Mouse (Mus musculus): ENCODE results near the gene Arntl. TPM values are rescaled to one million over a fixed set of nuclear protein-coding genes. Genes with fewer than 3 reads are reported as not detected.
"Not testable (repeated sequence)": the region's sequence is repeated elsewhere in the genome, so short reads cannot be mapped to it uniquely, and the experiment has no call there.

Gene Arntl
- total RNA-seq, 2 experiments from 2014 or later = 9.4 to 11.4 TPM

- no peak for DNase-seq
Observed at GRCm38 (mm10) chr7:113251001-113251400, 43.7 kb downstream of the Arntl start.

- DNase-seq = no peak
Observed at GRCm38 (mm10) chr7:113251554-113251953, 44.3 kb downstream of the Arntl start.

- no peak for DNase-seq
Observed at GRCm38 (mm10) chr7:113253777-113254405, 46.6 kb downstream of the Arntl start.

- no peak for DNase-seq
Observed at GRCm38 (mm10) chr7:113256046-113256445, 48.8 kb downstream of the Arntl start.

- no peak for DNase-seq
Observed at GRCm38 (mm10) chr7:113258430-113258829, 51.2 kb downstream of the Arntl start.

- DNase-seq = peak; percentile 34
Observed at GRCm38 (mm10) chr7:113260321-113261167, 53.3 kb downstream of the Arntl start.

- no peak for DNase-seq
Observed at GRCm38 (mm10) chr7:113261690-113262089, 54.4 kb downstream of the Arntl start.

GRCm38 (mm10) chr7:113262510-113263467 is 55.5 kb downstream of the Arntl start:
- DNase-seq = not testable (repeated sequence)

GRCm38 (mm10) chr7:113263990-113264389 is 56.7 kb downstream of the Arntl start:
- DNase-seq = no peak

GRCm38 (mm10) chr7:113268287-113268686 is 61.0 kb downstream of the Arntl start:
- DNase-seq = peak; percentile 78

- no peak for DNase-seq
Observed at GRCm38 (mm10) chr7:113269081-113269480, 61.8 kb downstream of the Arntl start.

GRCm38 (mm10) chr7:113269921-113270320 is 62.7 kb downstream of the Arntl start:
- DNase-seq = no peak

- peak; percentile 47 for DNase-seq
Observed at GRCm38 (mm10) chr7:113270551-113270950, 63.3 kb downstream of the Arntl start.

- no peak for DNase-seq
Observed at GRCm38 (mm10) chr7:113270991-113271390, 63.7 kb downstream of the Arntl start.

GRCm38 (mm10) chr7:113272338-113272997 is 65.2 kb downstream of the Arntl start:
- no peak for DNase-seq

GRCm38 (mm10) chr7:113277245-113277644 is 70.0 kb downstream of the Arntl start:
- DNase-seq = no peak

- no peak for DNase-seq
Observed at GRCm38 (mm10) chr7:113278493-113278892, 71.2 kb downstream of the Arntl start.

- no peak for DNase-seq
Observed at GRCm38 (mm10) chr7:113279246-113279645, 72.0 kb downstream of the Arntl start.

GRCm38 (mm10) chr7:113285405-113285804 is 78.1 kb downstream of the Arntl start:
- DNase-seq = no peak

- no peak for DNase-seq
Observed at GRCm38 (mm10) chr7:113289211-113289610, 81.9 kb downstream of the Arntl start.

GRCm38 (mm10) chr7:113291741-113292140 is 84.5 kb downstream of the Arntl start:
- no peak for DNase-seq

- no peak for DNase-seq
Observed at GRCm38 (mm10) chr7:113292193-113292592, 84.9 kb downstream of the Arntl start.

Measured in gastrocnemius, postnatal 10 days (tissue).